Mouse (Mus musculus) heart, adult 2 months (tissue): ENCODE measurements around the gene Gpd1.

Experiments
- CTCF ChIP-seq: fragments of 200-600 bp; IDR thresholded peaks from 2 replicates; pipeline ENCODE4 v1.8.1; 2022; ENCODE audit warnings: antibody characterized with exemption, mild to moderate bottlenecking, moderate library complexity
- EP300 ChIP-seq: fragments of 200-500 bp; IDR thresholded peaks from 2 replicates; pipeline ENCODE4 v1.6.1; 2011; ENCODE audit warnings: low read depth, low read length, control low read depth; ENCODE audit not compliant: insufficient read depth

GRCm38 (mm10) chr15:99671783-99672182 is 45.5 kb upstream of the Gpd1 start:
- no peak for TF ChIP-seq EP300
- TF ChIP-seq CTCF: no peak
